Mouse (Mus musculus) telencephalon, adult 2 months (tissue): ENCODE data around the gene Gm42906.

Experiments used
- DNase-seq: peaks from one replicate; pipeline ENCODE4 v3.0.0-alpha.2; 2011; ENCODE audit warnings: low read depth, low spot score

Gene Gm42906

DNA sequence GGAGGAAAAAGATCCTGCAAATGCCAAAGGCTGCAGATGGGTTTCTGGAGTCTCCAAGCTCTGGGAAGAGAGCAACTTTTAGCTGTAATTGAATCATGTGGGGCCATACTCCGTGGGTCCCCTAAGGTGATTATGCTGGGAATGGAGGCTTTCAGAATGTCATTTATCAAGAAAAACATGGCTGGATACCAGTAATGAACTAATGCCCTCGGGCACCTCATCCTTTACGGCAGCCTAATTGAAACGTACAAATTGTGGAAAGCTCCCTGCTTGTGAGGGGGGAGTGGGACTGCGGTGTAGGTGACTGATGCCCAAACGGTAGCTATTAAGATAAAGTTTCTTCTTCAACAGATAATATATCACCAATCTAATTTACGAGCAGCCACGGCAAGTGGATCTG is 278.5 kb downstream of the Gm42906 start:
- no peak for DNase-seq

- DNase-seq, result no peak
Measured at GRCm38 (mm10) chr5:151148079-151148478, 279.9 kb downstream of the Gm42906 start.

GRCm38 (mm10) chr5:151145807-151146206 is 282.2 kb downstream of the Gm42906 start:
- no peak for DNase-seq

DNA sequence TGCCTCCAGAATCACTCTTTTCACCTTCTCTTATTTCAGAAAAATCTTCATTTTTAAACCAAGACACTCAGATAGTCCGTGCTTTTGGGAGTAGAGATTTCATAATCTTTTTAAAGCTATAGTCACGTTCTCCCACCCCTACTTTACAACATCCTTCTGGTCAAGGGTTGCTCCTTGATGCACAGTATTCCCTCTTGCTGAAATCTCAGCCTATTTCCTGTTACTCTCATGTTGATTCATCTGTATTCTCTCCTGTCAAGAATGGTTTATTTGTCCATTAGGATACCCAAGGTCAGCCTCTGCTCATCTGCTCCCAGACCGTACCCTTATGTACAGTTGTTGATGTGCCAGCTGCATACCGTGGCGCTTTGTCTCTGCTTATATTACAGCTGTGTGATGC is 284.0 kb downstream of the Gm42906 start:
- DNase-seq, result no peak

GRCm38 (mm10) chr5:151142671-151143601 is 285.0 kb downstream of the Gm42906 start:
- no peak for DNase-seq

DNA sequence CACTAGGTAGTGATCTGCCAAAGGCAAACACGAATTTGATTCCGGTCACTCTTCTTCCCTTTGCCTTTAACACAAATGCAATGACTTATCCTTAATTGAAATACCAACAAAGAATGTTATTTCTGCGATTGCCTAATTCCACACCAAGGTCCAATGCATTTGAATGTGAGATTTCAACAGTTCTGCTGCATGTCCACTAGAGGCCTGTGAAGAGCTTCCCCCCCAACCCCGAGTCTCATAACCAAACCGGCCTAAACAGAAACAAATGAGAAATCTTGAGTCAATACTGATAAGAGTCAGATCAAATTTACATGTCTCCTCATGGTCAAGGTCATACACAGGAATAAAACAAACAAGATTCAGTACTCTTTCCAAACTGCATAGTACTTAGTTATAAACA is 285.7 kb downstream of the Gm42906 start:
- DNase-seq, result no peak

- DNase-seq, result no peak
Measured at GRCm38 (mm10) chr5:151137901-151138300, 290.1 kb downstream of the Gm42906 start.

DNA sequence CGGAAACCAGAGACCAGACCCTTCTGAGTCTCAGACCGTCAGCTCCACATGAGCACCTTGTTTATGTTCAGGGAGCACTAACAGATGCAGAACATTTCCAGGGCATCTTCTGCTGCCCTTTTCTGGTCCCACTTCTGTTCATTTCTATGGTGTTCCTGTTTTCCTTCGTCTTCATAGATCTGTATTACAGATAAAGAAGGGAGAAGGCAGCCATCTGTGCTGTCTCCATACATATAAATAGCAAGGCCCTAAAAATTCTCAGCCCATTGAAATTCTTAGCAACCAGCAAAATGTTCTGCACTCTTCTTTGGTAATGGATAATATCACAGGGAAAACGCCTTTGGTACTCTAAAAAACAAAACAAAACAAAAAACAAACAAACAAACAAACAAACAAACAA is 290.7 kb downstream of the Gm42906 start:
- DNase-seq, result peak; percentile 51

DNA sequence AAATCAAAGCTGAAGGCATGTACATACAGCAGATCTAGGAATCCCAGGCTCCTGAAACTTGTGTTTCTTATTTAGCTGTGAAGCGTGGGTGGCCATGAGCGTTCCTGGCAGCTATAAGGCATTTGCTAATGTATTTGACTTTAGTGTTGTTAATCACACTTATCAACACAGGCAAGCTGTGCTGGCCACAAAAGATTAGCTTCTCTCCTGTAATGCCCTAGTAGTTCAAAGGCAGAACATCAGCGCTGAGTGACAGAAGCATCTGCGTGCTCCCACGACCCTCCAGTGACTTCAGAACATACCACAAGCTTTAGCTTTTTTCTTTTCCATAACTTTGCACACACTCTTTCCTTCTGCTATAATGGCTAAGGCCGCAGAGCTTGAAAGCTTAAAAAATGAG is 292.0 kb downstream of the Gm42906 start:
- peak; percentile 46 for DNase-seq

DNA sequence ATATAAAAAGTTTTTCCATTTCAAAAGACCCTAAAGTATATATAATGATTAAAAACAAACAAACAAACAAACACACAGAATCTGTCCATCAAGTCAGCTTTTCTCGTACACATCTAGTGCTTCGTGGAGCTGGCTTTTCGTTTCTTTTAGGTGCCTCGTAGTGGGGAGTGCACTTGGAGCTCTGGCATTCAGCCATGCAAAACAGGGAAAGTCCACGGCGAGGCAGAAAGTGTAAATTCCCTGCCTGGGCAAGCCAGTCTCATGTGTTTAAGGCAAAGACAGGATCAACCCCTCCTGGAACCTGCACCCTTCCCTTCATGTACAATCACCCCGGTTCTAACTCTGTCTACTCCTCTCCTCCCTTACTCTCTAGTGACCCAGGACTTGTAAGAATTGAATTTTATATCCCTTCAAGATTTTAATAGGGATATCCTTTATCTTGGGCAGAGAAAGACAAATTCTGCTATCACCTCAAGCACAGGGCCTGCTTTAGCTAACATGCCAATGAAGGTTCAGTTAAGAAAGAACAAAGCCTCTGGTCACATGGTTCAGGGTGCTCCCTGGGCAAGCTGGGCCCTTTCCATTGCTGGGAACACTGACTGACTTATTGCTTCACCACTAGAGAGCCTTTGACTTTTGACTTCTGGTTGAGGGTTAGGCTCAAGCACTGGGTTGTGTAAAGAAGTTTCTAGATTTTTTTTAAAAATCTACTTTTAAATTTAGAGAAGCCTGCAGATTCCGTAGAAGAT is 292.7 kb downstream of the Gm42906 start:
- no peak for DNase-seq

- no peak for DNase-seq
Measured at GRCm38 (mm10) chr5:151134202-151134601, 293.8 kb downstream of the Gm42906 start.

GRCm38 (mm10) chr5:151133744-151134143 is 294.2 kb downstream of the Gm42906 start:
- no peak for DNase-seq

DNA sequence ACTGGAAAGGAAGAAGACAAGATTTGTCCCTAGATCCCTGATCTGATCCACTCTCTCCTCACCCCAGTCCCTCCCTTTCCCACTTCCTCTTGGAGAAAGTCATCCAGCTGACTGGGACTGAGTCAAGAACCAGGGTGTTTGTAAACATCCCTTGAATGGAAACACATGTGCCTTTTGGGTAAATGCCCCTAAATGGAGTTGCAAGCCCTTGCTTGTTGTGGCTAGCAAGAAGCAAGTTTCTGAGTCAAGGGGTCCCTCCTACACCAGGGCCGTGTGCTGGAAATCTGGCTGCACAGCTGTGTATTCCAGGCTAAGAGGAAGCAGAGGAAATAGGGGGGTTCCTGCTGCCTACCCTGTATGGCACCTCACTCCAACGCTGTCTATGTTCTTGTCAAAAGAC is 298.2 kb downstream of the Gm42906 start:
- DNase-seq, result no peak

DNA sequence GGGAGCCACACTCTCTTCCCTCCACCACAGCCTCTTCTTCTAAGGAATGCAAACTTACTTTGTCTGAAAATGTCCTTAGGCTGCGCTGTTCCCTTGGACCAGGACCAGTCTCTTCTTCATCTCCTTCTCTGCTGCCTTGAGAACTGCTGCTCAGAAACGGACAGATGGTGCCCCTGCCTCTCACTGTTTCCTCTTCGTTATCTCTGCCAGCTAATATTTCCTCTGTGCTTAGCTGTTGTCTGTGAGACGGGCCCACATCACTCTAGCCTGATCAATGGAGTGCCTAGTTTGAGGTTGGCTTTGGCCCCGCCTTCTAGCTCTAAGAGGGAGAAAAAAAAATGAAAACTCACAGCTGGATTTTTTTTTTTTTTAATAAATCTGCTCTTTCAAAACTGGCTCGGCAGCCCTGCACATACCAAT is 300.7 kb downstream of the Gm42906 start:
- DNase-seq, result no peak

DNA sequence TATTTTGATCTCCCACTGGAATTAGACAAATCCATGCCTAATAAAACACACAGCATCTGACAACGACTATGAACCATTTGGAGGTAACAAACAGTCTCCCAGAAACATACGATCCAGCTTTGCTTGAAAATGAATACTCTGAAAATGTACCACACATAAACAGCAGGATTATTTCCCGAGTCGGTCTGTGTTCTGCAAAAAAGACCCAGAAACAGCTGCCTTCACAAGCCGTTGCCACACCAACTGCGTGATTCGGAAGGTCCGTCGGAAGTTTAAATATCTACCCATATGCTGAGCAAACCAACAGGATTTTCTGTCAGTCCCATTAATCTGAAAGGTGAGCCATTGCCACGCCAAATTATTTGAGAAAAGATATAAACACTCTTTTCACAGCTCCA is 301.4 kb downstream of the Gm42906 start:
- no peak for DNase-seq

- DNase-seq, result no peak
Measured at GRCm38 (mm10) chr5:151125985-151126607, 301.9 kb downstream of the Gm42906 start.

DNA sequence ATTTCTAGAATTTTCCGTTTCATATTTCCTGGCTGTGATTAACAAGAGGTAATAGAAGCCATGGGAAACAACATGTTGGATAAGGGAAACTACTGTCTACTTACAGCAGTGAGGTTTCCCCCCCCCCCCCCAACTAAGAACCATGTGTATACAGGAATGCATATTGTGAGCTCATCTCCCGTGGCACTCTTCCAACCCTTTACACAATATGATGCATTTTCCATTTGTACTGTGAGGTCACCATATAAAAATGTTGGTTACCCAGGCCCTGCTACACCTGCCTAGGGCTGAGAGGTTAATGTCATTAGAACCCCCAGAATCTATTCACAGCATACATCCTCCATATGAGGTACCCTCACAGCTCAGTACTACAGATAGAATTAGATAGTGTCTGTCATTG is 310.1 kb downstream of the Gm42906 start:
- no peak for DNase-seq

GRCm38 (mm10) chr5:151116192-151116887 is 311.6 kb downstream of the Gm42906 start:
- no peak for DNase-seq

GRCm38 (mm10) chr5:151112743-151113142 is 315.2 kb downstream of the Gm42906 start:
- DNase-seq, result no peak

DNA sequence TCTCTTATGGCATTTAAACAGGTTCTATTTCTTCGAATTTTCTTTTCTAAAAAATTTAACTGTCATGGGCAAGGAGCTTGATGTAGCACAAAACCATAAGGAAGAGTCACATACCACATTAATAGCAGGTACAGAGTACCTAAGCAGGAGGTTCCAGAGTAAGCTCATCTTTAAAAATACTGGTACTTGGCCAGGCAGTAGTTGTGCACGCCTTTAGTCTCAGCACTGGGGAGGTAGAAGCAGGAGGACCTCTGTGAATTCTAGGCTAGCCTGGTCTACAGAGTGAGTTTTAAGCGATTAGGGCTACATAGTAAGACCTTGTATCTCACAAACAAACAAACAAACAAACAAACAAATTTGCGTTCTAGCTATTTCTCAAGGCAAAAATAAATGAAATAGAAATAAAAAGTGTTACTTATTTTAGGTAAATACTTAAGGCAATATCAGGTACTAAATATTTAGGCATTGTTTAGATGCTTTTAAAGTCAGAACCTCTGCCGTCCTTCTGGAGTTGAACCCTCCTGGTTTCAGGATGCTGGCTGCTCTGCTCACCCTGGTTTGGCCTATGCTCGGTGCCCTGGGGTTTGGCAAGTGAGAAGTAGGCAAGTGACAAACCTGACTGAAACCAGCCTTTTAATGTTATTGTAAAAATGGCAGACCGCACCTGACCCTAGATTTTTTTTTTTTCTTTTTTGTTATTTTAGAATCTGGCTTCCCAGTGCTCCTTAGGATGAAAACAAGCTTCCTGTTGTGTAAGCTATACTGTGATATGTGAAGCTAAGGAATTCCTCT is 316.7 kb downstream of the Gm42906 start:
- DNase-seq, result no peak

GRCm38 (mm10) chr5:151110461-151110908 is 317.5 kb downstream of the Gm42906 start:
- peak; percentile 79 for DNase-seq
